Mouse (Mus musculus) forebrain, embryonic 15.5 days (tissue): ENCODE data around the gene Dap. TPM values are rescaled to one million over a fixed set of nuclear protein-coding genes. Genes with fewer than 3 reads are reported as not detected.

Experiments used
- ATAC-seq: fragments of 200-750 bp; cut with Nextera tagmentation; replicated peaks from 2 replicates; pipeline ENCODE4 v1.8.0; 2017; ENCODE audit warnings: mild to moderate bottlenecking, moderate TSS enrichment, moderate library complexity
- H3K27ac ChIP-seq: fragments of 300-500 bp; sonication (generic); replicated peaks from 2 replicates; pipeline ENCODE4 v1.5.1; 2015; ENCODE audit warnings: mild to moderate bottlenecking, inconsistent platforms
- H3K27me3 ChIP-seq: fragments of 300-500 bp; sonication (generic); 2 replicates; pipeline ENCODE4 v1.6.1; 2015; ENCODE audit warnings: inconsistent platforms
- H3K36me3 ChIP-seq: fragments of 300-500 bp; sonication (generic); 2 replicates; pipeline ENCODE4 v1.6.1; 2015; ENCODE audit warnings: mild to moderate bottlenecking, inconsistent platforms
- H3K4me1 ChIP-seq: fragments of 300-500 bp; sonication (generic); 2 replicates; pipeline ENCODE4 v1.6.1; 2015; ENCODE audit warnings: inconsistent platforms
- H3K4me2 ChIP-seq: fragments of 300-500 bp; sonication (generic); replicated peaks from 2 replicates; pipeline ENCODE4 v1.6.1; 2015; ENCODE audit warnings: mild to moderate bottlenecking, inconsistent platforms
- H3K4me3 ChIP-seq: fragments of 300-500 bp; sonication (generic); 2 replicates; pipeline ENCODE4 v1.5.1; 2015; ENCODE audit warnings: mild to moderate bottlenecking, inconsistent platforms
- H3K9ac ChIP-seq: fragments of 300-500 bp; sonication (generic); replicated peaks from 2 replicates; pipeline ENCODE4 v1.6.1; 2015; ENCODE audit warnings: mild to moderate bottlenecking, inconsistent platforms
- H3K9me3 ChIP-seq: fragments of 300-500 bp; sonication (generic); 2 replicates; pipeline ENCODE4 v1.6.1; 2016; ENCODE audit warnings: inconsistent platforms
- WGBS: fragments of 180-500 bp; shearing (Covaris S2); methylation state at CpG from one replicate; pipeline ENCODE4 v1.1.7; 2015; ENCODE audit warnings: mixed read lengths; 5-methylcytosine and 5-hydroxymethylcytosine counted together
- polyA plus RNA-seq: library from polyadenylated mRNA; unstranded; fragments of >200 nt; fragmentation: Nextera tagmentation; extraction: Ambion mirVana; gene quantifications from 2 replicates; pipeline ENCODE4 v1.2.1, GENCODE M21; 2015

Dap gene
- polyA plus RNA-seq, 1 experiment from 2014 or later = 19.7 TPM

- H3K4me3 ChIP-seq = peak overlapping the region; percentile 91
- H3K4me1 ChIP-seq = peaks cover 15% of the 10 kb centered on the region
- H3K9me3 ChIP-seq = no peaks in the 10 kb centered on the region
- WGBS = 46% methylated on average over 15 of the region's 15 CpGs
- peak overlapping the region; percentile 91 for H3K4me2 ChIP-seq
- H3K27me3 ChIP-seq = no peaks in the 10 kb centered on the region
- H3K9ac ChIP-seq = peak overlapping the region; percentile 92
- H3K27ac ChIP-seq = peak overlapping the region; percentile 77
- peak; percentile 53; the same call in 1 of the 2 replicates for ATAC-seq
- H3K36me3 ChIP-seq = no peaks in the 10 kb centered on the region
Observed at GRCm38 (mm10) chr15:31223596-31224134, 449 bp upstream of the Dap start.

- Histone ChIP-seq H3K27ac (peak overlapping the region; percentile 79), H3K4me3 (peak overlapping the region; percentile 91), H3K9ac (peak overlapping the region; percentile 92), H3K27me3 (no peaks in the 10 kb centered on the region), H3K9me3 (no peaks in the 10 kb centered on the region), H3K4me1 (peaks cover 15% of the 10 kb centered on the region), H3K36me3 (no peaks in the 10 kb centered on the region), H3K4me2 (peak overlapping the region; percentile 91)
- WGBS = 38% methylated on average over 13 of the region's 13 CpGs
- no peak for ATAC-seq
Observed at GRCm38 (mm10) chr15:31224806-31225642, 910 bp downstream of the Dap start.

- no peak overlapping the region for H3K9ac ChIP-seq
- no peak for ATAC-seq
- H3K36me3 ChIP-seq = no peaks in the 10 kb centered on the region
- H3K4me1 ChIP-seq = peaks cover 15% of the 10 kb centered on the region
- 81% methylated on average over 4 of the region's 4 CpGs for WGBS
- H3K4me2 ChIP-seq = no peak overlapping the region
- no peaks in the 10 kb centered on the region for H3K9me3 ChIP-seq
- H3K4me3 ChIP-seq = no peak overlapping the region
- no peaks in the 10 kb centered on the region for H3K27me3 ChIP-seq
- H3K27ac ChIP-seq = no peak overlapping the region
Observed at GRCm38 (mm10) chr15:31225643-31226325, 1.7 kb downstream of the Dap start.

GRCm38 (mm10) chr15:31226464-31226863 is 2.4 kb downstream of the Dap start:
- no peak for ATAC-seq
- WGBS = 74% methylated on average over 6 of the region's 6 CpGs
- Histone ChIP-seq H3K27me3 (no peaks in the 10 kb centered on the region), H3K9ac (no peak overlapping the region), H3K4me2 (no peak overlapping the region), H3K9me3 (no peaks in the 10 kb centered on the region), H3K36me3 (no peaks in the 10 kb centered on the region), H3K27ac (no peak overlapping the region), H3K4me1 (peaks cover 15% of the 10 kb centered on the region), H3K4me3 (no peak overlapping the region)

GRCm38 (mm10) chr15:31227793-31228192 is 3.7 kb downstream of the Dap start:
- H3K27me3 ChIP-seq = no peaks in the 10 kb centered on the region
- no peaks in the 10 kb centered on the region for H3K9me3 ChIP-seq
- H3K4me3 ChIP-seq = no peak overlapping the region
- H3K36me3 ChIP-seq = no peaks in the 10 kb centered on the region
- no peak overlapping the region for H3K4me2 ChIP-seq
- ATAC-seq = no peak
- WGBS = 94% methylated on average over 8 of the region's 8 CpGs
- H3K4me1 ChIP-seq = peaks cover 15% of the 10 kb centered on the region
- no peak overlapping the region for H3K9ac ChIP-seq
- no peak overlapping the region for H3K27ac ChIP-seq

GRCm38 (mm10) chr15:31233006-31233405 is 8.9 kb downstream of the Dap start:
- Histone ChIP-seq H3K27ac (no peak overlapping the region), H3K4me1 (no peaks in the 10 kb centered on the region), H3K4me3 (no peak overlapping the region), H3K9me3 (no peaks in the 10 kb centered on the region), H3K9ac (no peak overlapping the region), H3K27me3 (no peaks in the 10 kb centered on the region), H3K36me3 (no peaks in the 10 kb centered on the region), H3K4me2 (no peak overlapping the region)
- 95% methylated on average over 1 of the region's 1 CpGs for WGBS
- no peak for ATAC-seq

GRCm38 (mm10) chr15:31235794-31236548 is 11.9 kb downstream of the Dap start:
- no peak for ATAC-seq
- no peak overlapping the region for H3K9ac ChIP-seq
- H3K4me3 ChIP-seq = no peak overlapping the region
- H3K4me1 ChIP-seq = no peaks in the 10 kb centered on the region
- H3K27me3 ChIP-seq = no peaks in the 10 kb centered on the region
- H3K27ac ChIP-seq = no peak overlapping the region
- H3K4me2 ChIP-seq = no peak overlapping the region
- WGBS = 96% methylated on average over 9 of the region's 9 CpGs
- no peaks in the 10 kb centered on the region for H3K36me3 ChIP-seq
- H3K9me3 ChIP-seq = no peaks in the 10 kb centered on the region

GRCm38 (mm10) chr15:31236549-31236907 is 12.4 kb downstream of the Dap start:
- Histone ChIP-seq H3K36me3 (no peaks in the 10 kb centered on the region), H3K4me1 (no peaks in the 10 kb centered on the region), H3K9me3 (no peaks in the 10 kb centered on the region), H3K27ac (no peak overlapping the region), H3K9ac (no peak overlapping the region), H3K4me2 (no peak overlapping the region), H3K27me3 (no peaks in the 10 kb centered on the region), H3K4me3 (no peak overlapping the region)
- WGBS = 91% methylated on average over 9 of the region's 9 CpGs
- no peak for ATAC-seq

GRCm38 (mm10) chr15:31237368-31237767 is 13.3 kb downstream of the Dap start:
- H3K4me1 ChIP-seq = no peaks in the 10 kb centered on the region
- H3K9ac ChIP-seq = no peak overlapping the region
- H3K36me3 ChIP-seq = no peaks in the 10 kb centered on the region
- H3K9me3 ChIP-seq = no peaks in the 10 kb centered on the region
- ATAC-seq = no peak
- H3K27me3 ChIP-seq = no peaks in the 10 kb centered on the region
- 90% methylated on average over 11 of the region's 11 CpGs for WGBS
- H3K4me3 ChIP-seq = no peak overlapping the region
- H3K27ac ChIP-seq = no peak overlapping the region
- no peak overlapping the region for H3K4me2 ChIP-seq

GRCm38 (mm10) chr15:31237898-31238297 is 13.8 kb downstream of the Dap start:
- WGBS = 71% methylated on average over 5 of the region's 5 CpGs
- no peaks in the 10 kb centered on the region for H3K36me3 ChIP-seq
- no peak overlapping the region for H3K4me2 ChIP-seq
- H3K4me1 ChIP-seq = no peaks in the 10 kb centered on the region
- ATAC-seq = no peak
- H3K27me3 ChIP-seq = no peaks in the 10 kb centered on the region
- no peak overlapping the region for H3K9ac ChIP-seq
- H3K4me3 ChIP-seq = no peak overlapping the region
- H3K9me3 ChIP-seq = no peaks in the 10 kb centered on the region
- H3K27ac ChIP-seq = no peak overlapping the region

GRCm38 (mm10) chr15:31238611-31239010 is 14.5 kb downstream of the Dap start:
- ATAC-seq = no peak
- no peak overlapping the region for H3K27ac ChIP-seq
- H3K9me3 ChIP-seq = no peaks in the 10 kb centered on the region
- no peaks in the 10 kb centered on the region for H3K36me3 ChIP-seq
- no peak overlapping the region for H3K4me2 ChIP-seq
- WGBS = 82% methylated on average over 11 of the region's 11 CpGs
- no peak overlapping the region for H3K4me3 ChIP-seq
- H3K27me3 ChIP-seq = no peaks in the 10 kb centered on the region
- H3K4me1 ChIP-seq = no peaks in the 10 kb centered on the region
- H3K9ac ChIP-seq = no peak overlapping the region

- no peaks in the 10 kb centered on the region for H3K27me3 ChIP-seq
- no peaks in the 10 kb centered on the region for H3K4me1 ChIP-seq
- no peaks in the 10 kb centered on the region for H3K36me3 ChIP-seq
- H3K27ac ChIP-seq = no peak overlapping the region
- no peak for ATAC-seq
- no peaks in the 10 kb centered on the region for H3K9me3 ChIP-seq
- H3K9ac ChIP-seq = no peak overlapping the region
- WGBS = 88% methylated on average over 13 of the region's 13 CpGs
- no peak overlapping the region for H3K4me3 ChIP-seq
- no peak overlapping the region for H3K4me2 ChIP-seq
Observed at GRCm38 (mm10) chr15:31239713-31240112, 15.6 kb downstream of the Dap start.
